Mouse (Mus musculus): ENCODE results near the gene Sept1. TPM values are rescaled to one million over a fixed set of nuclear protein-coding genes. Genes with fewer than 3 reads are reported as not detected.
A peak's percentile ranks its signal among the peaks of the same experiment; 100 is the strongest.

Sept1 gene
- polyA plus RNA-seq, 1 experiment from 2014 or later = 16.0 TPM

DNA sequence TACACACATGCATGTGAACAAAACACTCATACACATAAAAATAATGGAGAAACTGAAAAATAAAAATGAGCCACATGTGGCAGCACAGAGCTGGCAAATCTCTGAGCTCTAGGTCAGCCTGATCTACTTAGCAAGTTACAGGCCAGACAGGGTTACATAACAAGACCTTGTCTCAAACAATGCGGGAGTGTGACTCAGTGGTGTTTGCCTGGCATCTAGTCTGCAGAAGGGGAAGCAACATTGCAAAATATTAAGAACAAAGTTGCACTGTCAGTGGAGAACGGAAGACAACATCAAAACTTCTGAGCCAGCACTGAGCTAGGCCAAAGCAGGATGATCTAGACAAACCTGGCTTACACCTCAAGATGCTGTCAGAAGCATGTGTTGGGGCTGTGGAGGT lies 37.3 kb upstream of the Sept1 start:
- no peaks in the 10 kb centered on the region for H3K9me3 ChIP-seq
- no peak overlapping the region for H3K4me3 ChIP-seq (replicated peaks)
- no peaks in the 10 kb centered on the region for H3K27me3 ChIP-seq (replicated peaks)
- no peak overlapping the region for H3K4me2 ChIP-seq (replicated peaks)
- peaks cover 11% of the 10 kb centered on the region for H3K36me3 ChIP-seq
- 85% methylated on average over 2 of the region's 2 CpGs for WGBS
- no peak overlapping the region for H3K9ac ChIP-seq
- no peak for ATAC-seq
- no peak overlapping the region for H3K27ac ChIP-seq
- peaks cover 12% of the 10 kb centered on the region for H3K4me1 ChIP-seq (replicated peaks)

DNA sequence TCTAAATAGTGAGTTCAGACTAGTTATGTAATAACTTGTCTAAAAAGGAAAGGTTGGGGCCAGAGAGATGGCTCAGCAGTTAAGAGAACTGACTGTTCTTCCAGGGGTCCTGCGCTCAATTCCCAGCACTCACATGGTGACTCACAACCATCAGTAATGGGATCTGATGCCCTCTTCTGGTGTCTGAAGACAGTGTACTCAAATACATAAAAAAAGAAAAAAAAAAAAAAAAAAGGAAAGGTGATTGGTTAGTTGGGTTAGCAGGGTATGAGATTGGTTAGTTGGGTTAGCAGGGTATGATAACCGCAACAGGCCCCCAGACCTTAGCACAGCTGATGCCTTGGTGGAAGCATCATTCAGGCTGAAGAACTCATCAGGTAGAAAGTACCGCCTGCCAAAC lies 30.6 kb upstream of the Sept1 start:
- Histone ChIP-seq H3K9me3 (no peaks in the 10 kb centered on the region), H3K27ac (no peak overlapping the region), H3K4me3 (replicated peaks) (no peak overlapping the region), H3K4me1 (replicated peaks) (peaks cover 13% of the 10 kb centered on the region), H3K4me2 (replicated peaks) (no peak overlapping the region), H3K9ac (no peak overlapping the region), H3K27me3 (replicated peaks) (no peaks in the 10 kb centered on the region), H3K36me3 (no peaks in the 10 kb centered on the region)
- ATAC-seq = no peak
- WGBS = 99% methylated on average over 3 of the region's 3 CpGs

DNA sequence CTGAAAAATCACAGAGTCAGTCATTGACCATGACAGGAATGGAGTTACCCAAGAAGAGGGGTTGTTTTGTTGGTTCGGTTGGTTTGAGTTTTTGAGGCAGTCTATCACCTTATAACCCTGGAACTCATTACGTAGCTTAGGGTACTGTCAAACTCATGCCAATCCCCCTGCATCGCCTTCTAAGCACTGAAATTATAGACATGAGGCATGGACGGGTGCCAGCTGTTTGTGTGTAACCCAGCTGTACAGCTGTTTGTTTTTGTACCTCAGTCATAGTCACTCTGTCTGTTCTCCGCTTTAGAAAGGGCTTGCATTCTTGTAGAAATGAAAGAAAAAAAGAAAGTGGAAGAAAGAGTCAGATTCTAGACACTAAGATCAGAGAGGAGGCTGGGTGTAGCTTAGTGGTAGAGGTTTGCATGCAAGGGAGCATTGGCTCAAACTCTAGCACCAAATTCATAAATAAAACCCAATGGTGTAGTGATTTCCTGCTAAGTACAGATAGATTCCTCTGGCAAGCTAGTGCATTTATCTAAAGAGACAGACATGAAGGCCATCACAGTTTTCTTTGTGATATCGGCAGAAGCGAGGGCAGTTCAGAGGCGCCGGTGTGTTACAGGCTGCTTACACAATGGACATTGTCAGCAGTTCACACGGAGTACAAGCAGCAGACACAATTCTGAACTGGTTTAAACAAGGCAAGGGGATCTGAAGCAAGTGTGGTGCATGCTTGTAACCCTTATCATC lies 29.5 kb upstream of the Sept1 start:
- no peaks in the 10 kb centered on the region for H3K27me3 ChIP-seq (replicated peaks)
- no peak overlapping the region for H3K4me3 ChIP-seq (replicated peaks)
- H3K36me3 ChIP-seq = 0 out of 2 replicates have a peak, but pooled peaks cover 4% of the 10 kb centered on the region
- H3K27ac ChIP-seq = no peak overlapping the region
- 82% methylated on average over 10 of the region's 10 CpGs for WGBS
- no peak overlapping the region for H3K4me2 ChIP-seq (replicated peaks)
- H3K9me3 ChIP-seq = no peaks in the 10 kb centered on the region
- H3K4me1 ChIP-seq (replicated peaks) = peaks cover 13% of the 10 kb centered on the region
- no peak for ATAC-seq
- H3K9ac ChIP-seq = no peak overlapping the region

DNA sequence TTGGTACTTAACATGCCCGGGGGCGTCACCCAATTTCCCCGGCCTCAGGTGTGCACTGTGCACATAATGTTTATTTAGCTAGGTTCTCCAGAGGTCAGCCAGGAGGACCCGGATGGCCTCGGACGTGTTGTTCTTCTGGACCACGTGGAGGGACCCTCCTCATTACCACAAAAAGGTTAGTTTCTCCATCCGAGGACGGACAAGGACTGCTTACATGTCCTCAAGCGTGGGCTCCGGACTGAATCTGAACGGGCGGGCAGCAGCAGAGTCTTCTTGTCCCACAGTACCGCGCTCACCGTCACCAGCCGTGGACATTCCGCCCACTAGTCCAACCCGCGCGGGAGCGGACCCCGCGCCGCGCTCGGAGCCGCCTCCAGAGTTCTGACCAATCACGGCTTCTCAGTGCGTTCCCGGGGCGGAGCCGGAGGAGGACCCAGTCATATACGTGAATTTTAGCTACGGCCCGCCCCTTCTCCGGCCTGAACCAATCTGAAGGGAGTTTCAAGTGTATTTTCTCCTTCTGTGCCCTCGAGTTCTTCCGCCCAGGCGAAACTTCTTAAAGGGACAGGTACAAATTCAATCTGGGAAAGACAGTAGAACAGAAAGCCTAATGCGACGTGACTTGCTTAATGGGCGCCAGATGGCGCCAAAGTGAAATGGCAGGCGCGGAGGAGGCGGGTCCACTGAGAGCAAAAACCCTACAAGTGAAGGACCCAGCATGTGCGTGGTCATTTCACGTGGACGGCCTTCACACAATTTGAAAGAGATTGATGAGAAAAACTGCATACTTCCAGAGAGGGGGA lies 27.6 kb upstream of the Sept1 start, which contains the start of gene Dctpp1:
Gene Dctpp1, minus strand, starts transcription at position 401 of the 803 bp plus-strand sequence.
- ATAC-seq = peak; percentile 99

DNA sequence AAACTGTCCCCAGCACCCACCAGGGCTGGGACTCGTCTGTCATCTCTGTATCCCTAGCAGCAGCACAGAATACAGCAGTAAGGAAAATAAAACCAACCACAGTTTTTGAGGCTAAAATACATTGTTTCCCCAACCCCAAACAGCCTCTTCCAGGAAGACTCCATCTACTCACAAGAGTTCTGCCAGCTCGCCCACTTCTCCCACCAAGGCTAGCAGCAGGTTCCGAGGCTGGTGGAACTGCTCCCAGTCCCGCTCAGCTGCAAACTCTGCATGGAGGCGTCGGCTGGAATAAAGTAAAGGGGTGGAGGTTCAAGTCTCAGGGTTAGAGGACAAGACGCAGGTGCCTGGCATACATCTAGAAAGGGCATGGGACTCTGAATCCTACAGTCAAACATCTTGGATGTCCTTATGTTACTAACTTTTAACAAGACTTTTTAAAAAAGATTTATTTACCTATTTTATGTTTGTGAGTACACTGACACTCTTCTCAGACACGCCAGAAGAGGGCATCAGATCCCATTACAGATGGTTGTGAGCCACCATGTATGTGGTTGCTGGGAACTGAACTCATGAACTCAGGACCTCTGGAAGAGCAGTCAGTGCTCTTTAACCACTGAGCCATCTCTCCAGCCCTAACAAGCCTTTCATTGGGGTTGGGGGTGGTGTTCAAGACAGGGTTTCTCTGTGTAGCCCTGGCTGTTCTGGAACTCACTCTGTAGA lies 26.4 kb upstream of the Sept1 start:
- H3K9ac ChIP-seq = no peak overlapping the region
- peaks cover 22% of the 10 kb centered on the region for H3K4me1 ChIP-seq (replicated peaks)
- H3K4me3 ChIP-seq (replicated peaks) = peak overlapping the region; percentile 58
- no peaks in the 10 kb centered on the region for H3K27me3 ChIP-seq (replicated peaks)
- H3K9me3 ChIP-seq = no peaks in the 10 kb centered on the region
- peak overlapping the region; percentile 78 for H3K4me2 ChIP-seq (replicated peaks)
- no peak overlapping the region for H3K27ac ChIP-seq
- peaks cover 10% of the 10 kb centered on the region; the same call in 1 of the 2 replicates for H3K36me3 ChIP-seq
- WGBS = 71% methylated on average over 8 of the region's 8 CpGs
- ATAC-seq = no peak

More for the DNA sequence above, 27.6 kb upstream of the Sept1 start, which contains the start of gene Dctpp1:
- under 1% methylated on average over 50 of the region's 50 CpGs for WGBS
- H3K4me1 ChIP-seq (replicated peaks) = peaks cover 13% of the 10 kb centered on the region
- H3K36me3 ChIP-seq = peaks cover 10% of the 10 kb centered on the region; the same call in 1 of the 2 replicates
- peak within 1 kb of the TSS; percentile 78 for H3K4me2 ChIP-seq (replicated peaks)
- peak within 1 kb of the TSS; percentile 58 for H3K4me3 ChIP-seq (replicated peaks)
- H3K9ac ChIP-seq = peak within 1 kb of the TSS; percentile 72
- peak within 1 kb of the TSS; percentile 39; the same call in 1 of the 2 replicates for H3K27ac ChIP-seq
- H3K9me3 ChIP-seq = no peaks in the 10 kb centered on the region
- H3K27me3 ChIP-seq (replicated peaks) = no peaks in the 10 kb centered on the region

DNA sequence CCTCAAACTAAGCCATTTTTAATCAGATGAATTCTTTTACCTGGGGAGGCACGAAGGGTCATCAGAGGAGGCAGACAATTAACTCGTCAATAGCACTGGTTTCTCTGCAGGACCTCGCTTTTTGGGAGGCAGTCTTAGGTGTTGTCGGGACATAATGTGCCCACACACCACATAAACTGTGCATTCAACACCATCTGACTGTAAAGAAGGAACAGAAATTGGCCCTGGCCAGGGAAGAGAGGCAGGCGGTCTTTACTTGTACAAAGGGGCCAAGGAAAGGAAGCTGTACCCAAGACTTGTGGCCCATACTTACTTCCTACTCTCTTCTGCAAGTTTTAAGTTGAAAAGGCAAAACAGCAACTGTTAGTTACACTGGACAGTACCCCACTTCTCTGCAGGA lies 23.6 kb upstream of the Sept1 start:
- Histone ChIP-seq H3K9me3 (no peaks in the 10 kb centered on the region), H3K9ac (no peak overlapping the region), H3K4me3 (replicated peaks) (no peak overlapping the region), H3K27ac (no peak overlapping the region), H3K4me1 (replicated peaks) (peaks cover 24% of the 10 kb centered on the region), H3K36me3 (peaks cover 10% of the 10 kb centered on the region; the same call in 1 of the 2 replicates), H3K4me2 (replicated peaks) (no peak overlapping the region), H3K27me3 (replicated peaks) (no peaks in the 10 kb centered on the region)
- no peak for ATAC-seq
- WGBS = 90% methylated on average over 5 of the region's 5 CpGs

DNA sequence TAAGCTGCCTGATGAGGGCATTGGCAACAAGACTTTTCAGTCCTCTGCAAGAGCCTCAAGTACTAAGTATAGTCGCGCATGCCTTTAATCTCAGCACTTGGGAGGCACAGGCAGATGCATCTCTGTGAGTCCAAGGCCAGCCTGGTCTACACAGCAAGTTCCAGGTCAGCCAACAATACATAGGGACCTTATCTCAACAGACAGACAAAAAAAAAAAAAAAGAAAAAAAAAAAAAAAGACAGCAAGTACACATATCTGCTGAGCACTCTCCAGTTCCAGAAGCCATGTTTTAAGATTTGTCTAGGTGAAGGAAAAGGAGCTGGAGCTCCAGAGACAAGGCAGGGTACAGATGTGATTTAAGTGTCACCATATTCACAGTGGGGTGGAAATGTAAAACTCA lies 23.0 kb upstream of the Sept1 start:
- H3K36me3 ChIP-seq = peaks cover 10% of the 10 kb centered on the region; the same call in 1 of the 2 replicates
- H3K27ac ChIP-seq = no peak overlapping the region
- no peak overlapping the region for H3K4me2 ChIP-seq (replicated peaks)
- H3K4me1 ChIP-seq (replicated peaks) = peaks cover 22% of the 10 kb centered on the region
- H3K9me3 ChIP-seq = no peaks in the 10 kb centered on the region
- H3K9ac ChIP-seq = no peak overlapping the region
- no peak overlapping the region for H3K4me3 ChIP-seq (replicated peaks)
- ATAC-seq = no peak
- 87% methylated on average over 2 of the region's 2 CpGs for WGBS
- no peaks in the 10 kb centered on the region for H3K27me3 ChIP-seq (replicated peaks)

DNA sequence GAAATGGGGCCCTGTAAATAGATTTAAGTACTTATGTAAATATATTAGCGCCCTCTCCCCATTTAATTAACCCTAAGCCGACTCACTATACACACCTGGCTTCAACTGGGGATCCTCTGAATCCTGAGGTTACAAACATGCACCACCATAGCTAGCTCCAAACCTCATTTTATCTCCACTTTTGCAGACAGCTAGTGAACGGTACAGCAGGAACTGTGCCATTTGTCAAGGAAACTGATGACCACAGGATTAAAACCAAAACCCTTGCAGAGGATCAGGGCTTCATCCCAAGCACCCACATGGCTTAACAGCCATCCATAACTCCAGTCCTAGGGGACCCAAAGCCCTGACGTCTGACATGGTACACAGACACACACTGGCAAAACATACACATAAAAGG lies 22.1 kb upstream of the Sept1 start:
- Histone ChIP-seq H3K4me2 (replicated peaks) (peak overlapping the region; percentile 96), H3K4me1 (replicated peaks) (peaks cover 21% of the 10 kb centered on the region), H3K27ac (peak overlapping the region; percentile 94), H3K36me3 (peaks cover 11% of the 10 kb centered on the region), H3K4me3 (replicated peaks) (peak overlapping the region; percentile 61), H3K27me3 (replicated peaks) (no peaks in the 10 kb centered on the region), H3K9me3 (no peaks in the 10 kb centered on the region), H3K9ac (peak overlapping the region; percentile 75)
- 15% methylated on average over 4 of the region's 4 CpGs for WGBS
- no peak for ATAC-seq

DNA sequence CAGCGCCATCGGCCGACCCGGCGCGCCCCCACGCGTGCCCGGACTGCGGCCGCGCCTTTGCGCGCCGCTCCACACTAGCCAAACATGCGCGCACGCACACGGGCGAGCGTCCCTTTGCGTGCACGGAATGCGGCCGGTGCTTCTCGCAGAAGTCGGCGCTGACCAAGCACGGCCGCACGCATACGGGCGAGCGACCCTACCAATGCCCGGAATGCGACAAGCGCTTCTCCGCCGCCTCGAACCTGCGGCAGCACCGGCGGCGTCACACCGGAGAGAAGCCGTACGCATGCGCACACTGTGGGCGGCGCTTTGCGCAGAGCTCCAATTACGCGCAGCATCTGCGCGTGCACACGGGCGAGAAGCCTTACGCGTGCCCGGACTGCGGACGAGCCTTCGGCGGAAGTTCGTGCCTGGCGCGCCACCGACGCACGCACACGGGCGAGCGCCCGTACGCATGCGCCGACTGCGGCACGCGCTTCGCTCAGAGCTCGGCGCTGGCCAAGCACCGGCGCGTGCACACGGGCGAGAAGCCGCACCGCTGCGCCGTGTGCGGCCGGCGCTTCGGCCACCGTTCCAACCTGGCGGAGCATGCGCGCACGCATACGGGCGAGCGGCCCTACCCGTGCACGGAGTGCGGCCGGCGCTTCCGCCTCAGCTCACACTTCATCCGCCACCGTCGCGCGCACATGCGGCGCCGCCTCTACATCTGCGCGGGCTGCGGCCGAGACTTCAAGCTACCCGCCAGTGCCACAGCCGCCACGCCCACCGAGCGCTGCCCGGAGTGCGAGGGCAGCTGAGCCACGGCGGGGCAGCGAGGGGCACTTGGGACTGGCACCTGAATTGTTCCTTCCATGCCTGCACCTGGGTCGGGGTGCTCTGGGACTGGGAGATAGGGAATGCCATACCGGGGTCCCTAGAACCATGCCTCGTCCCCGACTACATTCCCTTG lies 21.2 kb upstream of the Sept1 start:
- ATAC-seq = peak; percentile 95
- peak overlapping the region; percentile 61 for H3K4me3 ChIP-seq (replicated peaks)
- peaks cover 18% of the 10 kb centered on the region for H3K36me3 ChIP-seq
- H3K27me3 ChIP-seq (replicated peaks) = no peaks in the 10 kb centered on the region
- H3K4me1 ChIP-seq (replicated peaks) = peaks cover 13% of the 10 kb centered on the region
- H3K9me3 ChIP-seq = no peaks in the 10 kb centered on the region
- under 1% methylated on average over 136 of the region's 136 CpGs for WGBS
- H3K4me2 ChIP-seq (replicated peaks) = peak overlapping the region; percentile 96
- peak overlapping the region; percentile 94 for H3K27ac ChIP-seq
- peak overlapping the region; percentile 75 for H3K9ac ChIP-seq

DNA sequence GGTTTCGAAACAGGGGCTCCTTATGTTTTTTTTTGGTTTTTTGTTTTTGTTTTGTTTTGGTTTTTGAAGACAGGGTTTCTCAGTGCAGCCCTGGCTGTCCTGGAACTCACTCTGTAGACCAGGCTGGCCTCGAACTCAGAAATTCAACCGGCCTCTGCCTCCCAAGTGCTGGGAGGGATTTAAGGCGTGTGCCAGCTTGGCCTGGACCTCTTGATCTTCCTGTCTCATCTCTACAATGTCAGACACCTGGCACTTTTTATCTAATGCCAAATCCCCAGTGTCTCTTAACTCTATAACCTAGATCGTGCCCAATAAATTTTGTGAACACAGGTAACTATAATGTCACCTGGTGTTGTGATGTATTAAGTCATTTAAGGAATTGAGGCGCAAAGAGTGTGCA lies 20.4 kb upstream of the Sept1 start:
- peak overlapping the region; percentile 94; the same call in 1 of the 2 replicates for H3K27ac ChIP-seq
- H3K27me3 ChIP-seq (replicated peaks) = no peaks in the 10 kb centered on the region
- WGBS = 77% methylated on average over 6 of the region's 6 CpGs
- H3K4me1 ChIP-seq (replicated peaks) = peaks cover 11% of the 10 kb centered on the region; the same call in 1 of the 2 replicates
- peaks cover 18% of the 10 kb centered on the region for H3K36me3 ChIP-seq
- peak overlapping the region; percentile 74 for H3K9ac ChIP-seq
- H3K9me3 ChIP-seq = no peaks in the 10 kb centered on the region
- H3K4me2 ChIP-seq (replicated peaks) = peak overlapping the region; percentile 96
- ATAC-seq = no peak
- peak overlapping the region; percentile 61 for H3K4me3 ChIP-seq (replicated peaks)

DNA sequence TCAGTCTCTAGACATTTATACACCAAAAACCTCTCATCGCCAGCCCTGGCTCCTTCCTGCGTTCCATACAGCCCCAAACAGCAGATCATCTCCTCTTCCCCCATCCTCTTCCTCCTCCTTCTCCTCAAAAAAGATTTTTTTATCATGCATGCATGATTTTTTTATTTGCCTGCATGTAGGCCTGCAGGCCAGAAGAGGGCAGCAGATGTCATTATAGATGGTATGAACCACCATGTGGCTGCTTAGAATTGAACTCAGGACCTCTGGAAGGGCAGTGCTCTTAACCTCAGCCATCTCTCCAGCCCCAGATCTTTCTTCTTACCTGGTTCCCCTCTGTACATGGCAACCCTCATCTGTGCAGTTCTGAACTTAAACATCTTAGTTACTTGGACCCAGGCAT lies 19.5 kb upstream of the Sept1 start:
- whole genome bisulfite sequencing = 84% methylated on average over 2 of the region's 2 CpGs
- H3K4me1 ChIP-seq (replicated peaks) = peaks cover 11% of the 10 kb centered on the region; the same call in 1 of the 2 replicates
- H3K27ac ChIP-seq = no peak overlapping the region
- H3K9me3 ChIP-seq = no peaks in the 10 kb centered on the region
- peaks cover 14% of the 10 kb centered on the region for H3K36me3 ChIP-seq
- H3K4me3 ChIP-seq (replicated peaks) = no peak overlapping the region
- no peak for ATAC-seq
- no peaks in the 10 kb centered on the region for H3K27me3 ChIP-seq (replicated peaks)
- H3K4me2 ChIP-seq (replicated peaks) = no peak overlapping the region
- no peak overlapping the region for H3K9ac ChIP-seq
